Mouse (Mus musculus) lung, postnatal 0 days (tissue): ENCODE data around the gene Mrps14.

ENCODE experiments used
- CTCF ChIP-seq: IDR thresholded peaks from 2 replicates; pipeline ENCODE4 v1.5.1; 2016; ENCODE audit warnings: antibody characterized with exemption, mild to moderate bottlenecking
- EP300 ChIP-seq: IDR thresholded peaks from 2 replicates; pipeline ENCODE4 v1.6.1; 2016; ENCODE audit warnings: antibody characterized with exemption, mild to moderate bottlenecking, control low read depth

DNA sequence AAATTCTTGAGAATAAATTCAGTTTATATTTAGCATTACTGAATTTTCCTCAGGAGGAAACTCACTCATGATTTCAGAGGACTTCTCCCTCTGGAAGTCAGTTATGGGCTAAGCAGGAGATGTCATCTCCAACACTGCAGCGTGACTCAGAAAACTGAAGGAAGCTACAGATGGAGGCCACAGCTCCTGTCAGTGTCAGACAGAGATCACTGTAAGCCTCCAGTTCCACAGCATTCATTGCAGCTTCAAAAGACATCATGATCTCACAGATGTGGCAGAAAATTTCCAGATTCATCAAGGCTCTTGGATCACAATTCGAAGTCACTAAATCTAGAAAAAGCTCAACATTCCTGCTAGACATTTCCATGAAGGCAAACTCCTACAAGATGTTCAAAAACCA, 43.0 kb downstream of the Mrps14 start:
- TF ChIP-seq EP300: no peak
- no peak for TF ChIP-seq CTCF
